Mouse (Mus musculus): ENCODE data around the gene Erc2. TPM values are rescaled to one million over a fixed set of nuclear protein-coding genes. Genes with fewer than 3 reads are reported as not detected.

The Erc2 gene
- total RNA-seq, 4 experiments from 2014 or later: 1.0 to 1.2 (median 1.1) TPM

GRCm38 (mm10) chr14:28439171-28439570 lies 816.9 kb downstream of the Erc2 start:
- no peak for DNase-seq (ENCODE audit: low spot score)

- no peak for DNase-seq (ENCODE audit: low spot score)
Measured at GRCm38 (mm10) chr14:28441240-28441967, 819.2 kb downstream of the Erc2 start.

GRCm38 (mm10) chr14:28443254-28443944 lies 821.2 kb downstream of the Erc2 start:
- no peak for DNase-seq (ENCODE audit: low spot score)

GRCm38 (mm10) chr14:28445737-28446136 lies 823.5 kb downstream of the Erc2 start:
- DNase-seq (ENCODE audit: low spot score): no peak

- DNase-seq (ENCODE audit: low spot score): no peak
Measured at GRCm38 (mm10) chr14:28451771-28452170, 829.5 kb downstream of the Erc2 start.

GRCm38 (mm10) chr14:28456372-28457076 lies 834.3 kb downstream of the Erc2 start:
- peak; percentile 32 for DNase-seq (ENCODE audit: low spot score)

- no peak for DNase-seq (ENCODE audit: low spot score)
Measured at GRCm38 (mm10) chr14:28457428-28457827, 835.2 kb downstream of the Erc2 start.

GRCm38 (mm10) chr14:28467956-28468355 lies 845.7 kb downstream of the Erc2 start:
- DNase-seq (ENCODE audit: low spot score): no peak

- no peak for DNase-seq (ENCODE audit: low spot score)
Measured at GRCm38 (mm10) chr14:28469696-28470095, 847.5 kb downstream of the Erc2 start.

- DNase-seq (ENCODE audit: low spot score): no peak
Measured at GRCm38 (mm10) chr14:28470212-28470611, 848.0 kb downstream of the Erc2 start.

GRCm38 (mm10) chr14:28475012-28475411 lies 852.8 kb downstream of the Erc2 start:
- no peak for DNase-seq (ENCODE audit: low spot score)

GRCm38 (mm10) chr14:28475421-28475820 lies 853.2 kb downstream of the Erc2 start:
- DNase-seq (ENCODE audit: low spot score): no peak

GRCm38 (mm10) chr14:28476746-28477145 lies 854.5 kb downstream of the Erc2 start:
- no peak for DNase-seq (ENCODE audit: low spot score)

- no peak for DNase-seq (ENCODE audit: low spot score)
Measured at GRCm38 (mm10) chr14:28480866-28481265, 858.6 kb downstream of the Erc2 start.

- no peak for DNase-seq (ENCODE audit: low spot score)
Measured at GRCm38 (mm10) chr14:28493806-28494205, 871.6 kb downstream of the Erc2 start.

- no peak for DNase-seq (ENCODE audit: low spot score)
Measured at GRCm38 (mm10) chr14:28494273-28494672, 872.0 kb downstream of the Erc2 start.

- DNase-seq (ENCODE audit: low spot score): no peak
Measured at GRCm38 (mm10) chr14:28501216-28501878, 879.1 kb downstream of the Erc2 start.

- DNase-seq (ENCODE audit: low spot score): no peak
Measured at GRCm38 (mm10) chr14:28503276-28503675, 881.0 kb downstream of the Erc2 start.

GRCm38 (mm10) chr14:28504101-28505050 lies 882.1 kb downstream of the Erc2 start, which contains the start of gene Wnt5a:
TSS of gene Wnt5a (plus strand) at chr14:28504750.
- peak; percentile 18 for DNase-seq (ENCODE audit: low spot score)

GRCm38 (mm10) chr14:28505051-28505585 lies 882.9 kb downstream of the Erc2 start:
- peak; percentile 14 for DNase-seq (ENCODE audit: low spot score)
